Mouse (Mus musculus): ENCODE measurements at regions not wholly inside any gene's neighbourhood (a gene's known extent, or its start where the extent isn't known, plus 50 kb on each side); places are given as distances from the start of the nearest gene placed in this dataset.

- no peak overlapping the region for H3K27ac ChIP-seq (ENCODE audit: low read depth)
These were observed 516.6 kb upstream of the Tnp1 start for GRCm38 (mm10) chr1:73532316-73532715.

GRCm38 (mm10) chr1:73531831-73532230, 516.1 kb upstream of the Tnp1 start:
- ATAC-seq (ENCODE audit: insufficient read depth) = no peak
- Histone ChIP-seq H3K4me1 (ENCODE audit: insufficient read depth) (no peaks in the 10 kb centered on the region; the same call in 1 of the 2 replicates), H3K4me3 (ENCODE audit: low read depth, low read length) (no peak overlapping the region), H3K27ac (ENCODE audit: low read depth) (no peak overlapping the region), H3K27me3 (ENCODE audit: insufficient read depth, low read length) (no peaks in the 10 kb centered on the region), H3K9me3 (ENCODE audit: low read depth, low read length) (no peaks in the 10 kb centered on the region), H3K4me2 (no peak overlapping the region), H3K9ac (no peak overlapping the region), H3K36me3 (ENCODE audit: insufficient read depth) (no peaks in the 10 kb centered on the region)
- no peak for DNase-seq
- 32% methylated on average over 3 of the region's 3 CpGs for WGBS
- TF ChIP-seq CTCF (IDR thresholded peaks at IDR 0.05; ENCODE audit: low read depth) = no peak

More at GRCm38 (mm10) chr1:73532316-73532715, 516.6 kb upstream of the Tnp1 start:
- Histone ChIP-seq H3K9ac (no peak overlapping the region), H3K36me3 (ENCODE audit: insufficient read depth) (no peaks in the 10 kb centered on the region), H3K9me3 (ENCODE audit: low read depth, low read length) (no peaks in the 10 kb centered on the region), H3K27me3 (ENCODE audit: insufficient read depth, low read length) (no peaks in the 10 kb centered on the region), H3K4me3 (ENCODE audit: low read depth, low read length) (no peak overlapping the region), H3K4me2 (no peak overlapping the region), H3K4me1 (ENCODE audit: insufficient read depth) (no peaks in the 10 kb centered on the region; the same call in 1 of the 2 replicates)
- ATAC-seq (ENCODE audit: insufficient read depth) = no peak
- DNase-seq = no peak
- 82% methylated on average over 4 of the region's 4 CpGs for WGBS
- no peak for TF ChIP-seq CTCF (IDR thresholded peaks at IDR 0.05; ENCODE audit: low read depth)

GRCm38 (mm10) chr1:73530326-73530725, 514.6 kb upstream of the Tnp1 start:
- DNase-seq (no peak), ATAC-seq (ENCODE audit: insufficient read depth) (no peak)
- no peak for TF ChIP-seq CTCF (IDR thresholded peaks at IDR 0.05; ENCODE audit: low read depth)
- Histone ChIP-seq H3K4me3 (ENCODE audit: low read depth, low read length) (no peak overlapping the region), H3K4me1 (ENCODE audit: insufficient read depth) (no peaks in the 10 kb centered on the region; the same call in 1 of the 2 replicates), H3K27me3 (ENCODE audit: insufficient read depth, low read length) (no peaks in the 10 kb centered on the region), H3K36me3 (ENCODE audit: insufficient read depth) (no peaks in the 10 kb centered on the region), H3K4me2 (no peak overlapping the region), H3K9ac (no peak overlapping the region), H3K27ac (ENCODE audit: low read depth) (no peak overlapping the region), H3K9me3 (ENCODE audit: low read depth, low read length) (no peaks in the 10 kb centered on the region)
- 59% methylated on average over 2 of the region's 2 CpGs for WGBS

- DNase-seq = no peak
- Histone ChIP-seq H3K4me1 (ENCODE audit: insufficient read depth) (no peaks in the 10 kb centered on the region; the same call in 1 of the 2 replicates), H3K4me2 (no peak overlapping the region), H3K27me3 (ENCODE audit: insufficient read depth, low read length) (no peaks in the 10 kb centered on the region), H3K27ac (ENCODE audit: low read depth) (no peak overlapping the region), H3K4me3 (ENCODE audit: low read depth, low read length) (no peak overlapping the region), H3K36me3 (ENCODE audit: insufficient read depth) (no peaks in the 10 kb centered on the region), H3K9ac (no peak overlapping the region), H3K9me3 (ENCODE audit: low read depth, low read length) (no peaks in the 10 kb centered on the region)
- ATAC-seq (ENCODE audit: insufficient read depth) = no peak
- WGBS = 88% methylated on average over 1 of the region's 1 CpGs
- TF ChIP-seq CTCF (IDR thresholded peaks at IDR 0.05; ENCODE audit: low read depth) = no peak
These were observed 512.9 kb upstream of the Tnp1 start for GRCm38 (mm10) chr1:73528623-73529022.

GRCm38 (mm10) chr1:73516441-73516840, 500.7 kb upstream of the Tnp1 start:
- no peak overlapping the region for H3K27ac ChIP-seq (ENCODE audit: low read depth)
- H3K4me2 ChIP-seq = no peak overlapping the region
- peak; percentile 39 for DNase-seq
- no peak for ATAC-seq (ENCODE audit: insufficient read depth)
- H3K9me3 ChIP-seq (ENCODE audit: low read depth, low read length) = no peaks in the 10 kb centered on the region
- TF ChIP-seq CTCF (IDR thresholded peaks at IDR 0.05; ENCODE audit: low read depth) = no peak
- no peak overlapping the region for H3K9ac ChIP-seq
- 0 out of 2 replicates have a peak, but pooled peaks cover 3% of the 10 kb centered on the region for H3K4me1 ChIP-seq (ENCODE audit: insufficient read depth)
- no peak overlapping the region for H3K4me3 ChIP-seq (ENCODE audit: low read depth, low read length)
- no peaks in the 10 kb centered on the region for H3K36me3 ChIP-seq (ENCODE audit: insufficient read depth)
- no peaks in the 10 kb centered on the region for H3K27me3 ChIP-seq (ENCODE audit: insufficient read depth, low read length)
- 47% methylated on average over 8 of the region's 8 CpGs for WGBS

- TF ChIP-seq CTCF (IDR thresholded peaks at IDR 0.05; ENCODE audit: low read depth) = no peak
These were observed 500.1 kb upstream of the Tnp1 start for GRCm38 (mm10) chr1:73515781-73516180.

GRCm38 (mm10) chr1:73513822-73514221, 498.1 kb upstream of the Tnp1 start:
- no peaks in the 10 kb centered on the region for H3K36me3 ChIP-seq (ENCODE audit: insufficient read depth)
- no peaks in the 10 kb centered on the region for H3K9me3 ChIP-seq (ENCODE audit: low read depth, low read length)
- TF ChIP-seq CTCF (IDR thresholded peaks at IDR 0.05; ENCODE audit: low read depth) = no peak
- ATAC-seq (ENCODE audit: insufficient read depth) (no peak), DNase-seq (peak; percentile 22)
- H3K27me3 ChIP-seq (ENCODE audit: insufficient read depth, low read length) = no peaks in the 10 kb centered on the region
- no peak overlapping the region for H3K9ac ChIP-seq
- no peak overlapping the region for H3K4me3 ChIP-seq (ENCODE audit: low read depth, low read length)
- no peak overlapping the region for H3K4me2 ChIP-seq
- no peak overlapping the region for H3K27ac ChIP-seq (ENCODE audit: low read depth)
- H3K4me1 ChIP-seq (ENCODE audit: insufficient read depth) = 0 out of 2 replicates have a peak, but pooled peaks cover 3% of the 10 kb centered on the region
- WGBS = 39% methylated on average over 5 of the region's 5 CpGs

More at GRCm38 (mm10) chr1:73515781-73516180, 500.1 kb upstream of the Tnp1 start:
- 86% methylated on average over 5 of the region's 5 CpGs for WGBS
- DNase-seq = no peak
- no peak overlapping the region for H3K4me2 ChIP-seq
- no peaks in the 10 kb centered on the region for H3K27me3 ChIP-seq (ENCODE audit: insufficient read depth, low read length)
- H3K9ac ChIP-seq = no peak overlapping the region
- no peaks in the 10 kb centered on the region for H3K9me3 ChIP-seq (ENCODE audit: low read depth, low read length)
- ATAC-seq (ENCODE audit: insufficient read depth) = no peak
- no peak overlapping the region for H3K4me3 ChIP-seq (ENCODE audit: low read depth, low read length)
- no peaks in the 10 kb centered on the region for H3K36me3 ChIP-seq (ENCODE audit: insufficient read depth)
- H3K27ac ChIP-seq (ENCODE audit: low read depth) = no peak overlapping the region
- H3K4me1 ChIP-seq (ENCODE audit: insufficient read depth) = 0 out of 2 replicates have a peak, but pooled peaks cover 3% of the 10 kb centered on the region

Measured in lung, embryonic 14.5 days (tissue).